Mouse (Mus musculus): ENCODE measurements around the gene Prickle3.
"Not testable (repeated sequence)": the region's sequence is repeated elsewhere in the genome, so short reads cannot be mapped to it uniquely, and the experiment has no call there.

Gene Prickle3

GRCm38 (mm10) chrX:7670921-7671623, 14.0 kb downstream of the Prickle3 start, which contains the start of gene Plp2:
TSS of gene Plp2 (minus strand) at chrX:7671390.
- no peak for DNase-seq (ENCODE audit: low spot score)

GRCm38 (mm10) chrX:7672739-7673138, 15.7 kb downstream of the Prickle3 start:
- DNase-seq (ENCODE audit: low spot score): no peak

GRCm38 (mm10) chrX:7673578-7674281, 16.7 kb downstream of the Prickle3 start:
- DNase-seq (ENCODE audit: low spot score): no peak

GRCm38 (mm10) chrX:7674284-7675000, 17.4 kb downstream of the Prickle3 start:
- DNase-seq (ENCODE audit: low spot score): no peak

GRCm38 (mm10) chrX:7675001-7675380, 17.9 kb downstream of the Prickle3 start:
- DNase-seq (ENCODE audit: low spot score): no peak

- DNase-seq (ENCODE audit: low spot score): no peak
Observed at GRCm38 (mm10) chrX:7678986-7679385, 21.9 kb downstream of the Prickle3 start.

- DNase-seq (ENCODE audit: low spot score): peak; percentile 81
Observed at GRCm38 (mm10) chrX:7679405-7680056, 22.5 kb downstream of the Prickle3 start.

- DNase-seq (ENCODE audit: low spot score): no peak
Observed at GRCm38 (mm10) chrX:7680057-7680412, 23.0 kb downstream of the Prickle3 start.

GRCm38 (mm10) chrX:7680864-7681263, 23.8 kb downstream of the Prickle3 start, which contains the start of gene Magix:
TSS of gene Magix (minus strand) at chrX:7681251.
- DNase-seq (ENCODE audit: low spot score): no peak

GRCm38 (mm10) chrX:7688321-7688720, 31.3 kb downstream of the Prickle3 start:
- no peak for DNase-seq (ENCODE audit: low spot score)

- DNase-seq (ENCODE audit: low spot score): no peak
Observed at GRCm38 (mm10) chrX:7690486-7690885, 33.4 kb downstream of the Prickle3 start.

- no peak for DNase-seq (ENCODE audit: low spot score)
Observed at GRCm38 (mm10) chrX:7692862-7693261, 35.8 kb downstream of the Prickle3 start.

GRCm38 (mm10) chrX:7696520-7696919, 39.5 kb downstream of the Prickle3 start:
- DNase-seq (ENCODE audit: low spot score): no peak

GRCm38 (mm10) chrX:7696954-7697381, 39.9 kb downstream of the Prickle3 start, which contains the start of gene Gpkow:
TSS of gene Gpkow (plus strand) at chrX:7697131.
- peak; percentile 81 for DNase-seq (ENCODE audit: low spot score)

- not testable (repeated sequence) for DNase-seq (ENCODE audit: low spot score)
Observed at GRCm38 (mm10) chrX:7713764-7714134, 56.7 kb downstream of the Prickle3 start.

GRCm38 (mm10) chrX:7714135-7714899, 57.3 kb downstream of the Prickle3 start, which contains the start of gene Wdr45:
TSS of gene Wdr45 (plus strand) at chrX:7714333.
- DNase-seq (ENCODE audit: low spot score): peak; percentile 91

- DNase-seq (ENCODE audit: low spot score): not testable (repeated sequence)
Observed at GRCm38 (mm10) chrX:7716058-7716457, 59.0 kb downstream of the Prickle3 start.
